Mouse (Mus musculus) small intestine, adult 2 months (tissue): ENCODE measurements around the gene Pgbd5.

Experiments
- CTCF ChIP-seq: fragments of 200-500 bp; IDR thresholded peaks from 2 replicates; pipeline ENCODE4 v1.5.1; 2012; ENCODE audit warnings: low read depth, mild to moderate bottlenecking, control low read depth, inconsistent platforms, low read length, moderate library complexity, mixed read lengths; ENCODE audit not compliant: insufficient replicate concordance, insufficient read length; ENCODE audit errors: extremely low read depth
- POLR2A ChIP-seq: fragments of 200-500 bp; IDR thresholded peaks from 2 replicates; pipeline ENCODE4 v1.6.1; 2012; ENCODE audit warnings: low read depth, mild to moderate bottlenecking, control low read depth, inconsistent platforms, low read length, moderate library complexity

- TF ChIP-seq POLR2A, result no peak
- TF ChIP-seq CTCF, result no peak
Observed at GRCm38 (mm10) chr8:124459627-124460026, 20.2 kb upstream of the Pgbd5 start.
